Mouse (Mus musculus) frontal cortex, postnatal 36 days (tissue): ENCODE data around the gene Pm20d2.

ENCODE experiments used
- DNase-seq, 2 experiments: peaks; one replicate each; pipeline ENCODE4 v3.0.0; 2022; ENCODE audit warnings: low spot score in 2 of 2

Pm20d2 gene

GRCm38 (mm10) chr4:33189735-33190036, at the start of gene Pm20d2:
Gene Pm20d2, minus strand, starts transcription at chr4:33189737.
- DNase-seq, result no peak

GRCm38 (mm10) chr4:33230881-33231280, 41.3 kb upstream of the Pm20d2 start:
- no peak for DNase-seq

- no peak for DNase-seq
Measured at GRCm38 (mm10) chr4:33229639-33230038, 40.1 kb upstream of the Pm20d2 start.

GRCm38 (mm10) chr4:33227164-33227563, 37.6 kb upstream of the Pm20d2 start:
- no peak for DNase-seq

GRCm38 (mm10) chr4:33224003-33224675, 34.6 kb upstream of the Pm20d2 start:
- no peak for DNase-seq

- DNase-seq, result no peak
Measured at GRCm38 (mm10) chr4:33221847-33222246, 32.3 kb upstream of the Pm20d2 start.

- peak; percentile 44 to 51 for DNase-seq
Measured at GRCm38 (mm10) chr4:33208881-33209841, 19.6 kb upstream of the Pm20d2 start, which contains the start of gene Srsf12. Gene Srsf12, plus strand, starts transcription at chr4:33208991.

GRCm38 (mm10) chr4:33207551-33207950, 18.0 kb upstream of the Pm20d2 start:
- DNase-seq, result no peak

- peak; percentile 34 to 54 for DNase-seq
Measured at GRCm38 (mm10) chr4:33204682-33205081, 15.1 kb upstream of the Pm20d2 start.

GRCm38 (mm10) chr4:33198117-33198516, 8.6 kb upstream of the Pm20d2 start:
- DNase-seq, result no peak

- peak; percentile 84 to 88 for DNase-seq
Measured at GRCm38 (mm10) chr4:33188781-33189734, 479 bp downstream of the Pm20d2 start.

GRCm38 (mm10) chr4:33188164-33188563, 1.4 kb downstream of the Pm20d2 start:
- DNase-seq, result peak in 1 of 2 experiments; percentile 16

GRCm38 (mm10) chr4:33183477-33183876, 6.1 kb downstream of the Pm20d2 start:
- peak in 1 of 2 experiments; percentile 44 for DNase-seq

GRCm38 (mm10) chr4:33152087-33153038, 37.2 kb downstream of the Pm20d2 start:
- DNase-seq, result no peak

- DNase-seq, result no peak
Measured at GRCm38 (mm10) chr4:33149150-33149549, 40.4 kb downstream of the Pm20d2 start.

- peak in 1 of 2 experiments; percentile 20 for DNase-seq
Measured at GRCm38 (mm10) chr4:33147825-33148224, 41.7 kb downstream of the Pm20d2 start.

GRCm38 (mm10) chr4:33146679-33147291, 42.8 kb downstream of the Pm20d2 start:
- no peak for DNase-seq

- no peak for DNase-seq
Measured at GRCm38 (mm10) chr4:33132221-33132620, 57.3 kb downstream of the Pm20d2 start, which contains the start of gene Gabrr1. Gene Gabrr1, plus strand, starts transcription at chr4:33132521.

- no peak for DNase-seq
Measured at GRCm38 (mm10) chr4:33125409-33126084, 64.0 kb downstream of the Pm20d2 start.
